Mouse (Mus musculus): ENCODE measurements around the gene Mill2.

DNA sequence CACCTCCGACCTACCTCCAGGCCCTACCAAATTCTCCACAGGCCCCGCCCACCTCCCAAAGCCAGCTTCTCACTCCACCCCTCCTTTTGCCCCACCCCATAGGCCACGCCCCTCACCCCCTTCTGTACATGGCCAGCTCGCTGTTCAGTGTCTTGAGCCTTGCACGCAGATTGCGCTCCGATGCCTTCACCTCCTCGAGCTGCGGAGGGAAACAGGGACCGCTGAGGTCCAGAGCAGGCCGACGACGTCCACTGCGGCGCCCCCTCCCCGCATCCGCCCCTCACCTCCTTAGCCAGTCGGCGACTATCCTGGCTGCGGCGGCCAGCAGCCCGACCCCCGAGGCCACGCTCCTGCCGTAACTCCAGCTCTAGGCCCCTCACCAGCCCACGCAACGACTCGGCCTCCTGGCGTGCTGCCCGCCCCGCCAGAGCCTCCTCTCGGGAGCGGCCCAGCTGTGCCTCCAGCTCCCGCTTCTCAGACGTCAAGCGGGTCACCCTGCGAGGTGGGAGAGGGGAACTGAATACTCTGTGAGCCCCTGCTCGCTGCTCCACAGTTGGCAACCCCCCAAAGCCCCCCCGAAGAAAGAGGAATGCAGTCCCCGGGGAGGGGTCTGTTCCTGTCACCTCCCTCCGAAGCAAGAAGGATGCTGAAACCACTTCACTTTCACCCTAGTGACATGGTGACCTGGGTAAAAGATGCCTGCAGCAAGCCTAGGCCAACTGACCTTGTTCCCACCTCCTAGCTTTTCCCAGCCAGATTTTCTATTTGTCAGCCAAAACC, 54.1 kb downstream of the Mill2 start:
- TF ChIP-seq CTCF (IDR thresholded peaks at IDR 0.05; ENCODE audit: control insufficient read depth, insufficient read depth, insufficient read length) (no peak), MYOG (IDR thresholded peaks at IDR 0.05; ENCODE audit: control insufficient read depth, extremely low read depth, insufficient read length) (no peak), USF1 (IDR thresholded peaks at IDR 0.05; ENCODE audit: low read depth) (no peak), MYOD1 (IDR thresholded peaks at IDR 0.05; ENCODE audit: control insufficient read depth, insufficient read length, low read depth) (no peak)
